Mouse (Mus musculus) midbrain, embryonic 15.5 days (tissue): ENCODE measurements around the gene Cox15. TPM values are rescaled to one million over a fixed set of nuclear protein-coding genes. Genes with fewer than 3 reads are reported as not detected.

Experiments used
- ATAC-seq: fragments of 200-750 bp; cut with Nextera tagmentation; replicated peaks from 2 replicates; pipeline ENCODE4 v1.8.0; 2017; ENCODE audit warnings: moderate TSS enrichment
- H3K27ac ChIP-seq: fragments of 300-500 bp; sonication (generic); 2 replicates; pipeline ENCODE4 v1.5.1; 2015; ENCODE audit warnings: mild to moderate bottlenecking, inconsistent platforms
- H3K27me3 ChIP-seq: fragments of 300-500 bp; sonication (generic); replicated peaks from 2 replicates; pipeline ENCODE4 v1.6.1; 2015; ENCODE audit warnings: inconsistent platforms
- H3K36me3 ChIP-seq: fragments of 300-500 bp; sonication (generic); replicated peaks from 2 replicates; pipeline ENCODE4 v1.6.1; 2015; ENCODE audit warnings: inconsistent platforms
- H3K4me1 ChIP-seq: fragments of 300-500 bp; sonication (generic); 2 replicates; pipeline ENCODE4 v1.6.1; 2015; ENCODE audit warnings: inconsistent platforms
- H3K4me2 ChIP-seq: fragments of 300-500 bp; sonication (generic); 2 replicates; pipeline ENCODE4 v1.6.1; 2015; ENCODE audit warnings: inconsistent platforms, mild to moderate bottlenecking, moderate library complexity
- H3K4me3 ChIP-seq: fragments of 300-500 bp; sonication (generic); 2 replicates; pipeline ENCODE4 v1.5.1; 2015; ENCODE audit warnings: mild to moderate bottlenecking, inconsistent platforms
- H3K9ac ChIP-seq: fragments of 300-500 bp; sonication (generic); 2 replicates; pipeline ENCODE4 v1.6.1; 2015; ENCODE audit warnings: mild to moderate bottlenecking, inconsistent platforms
- H3K9me3 ChIP-seq: fragments of 300-500 bp; sonication (generic); 2 replicates; pipeline ENCODE4 v1.6.1; 2016; ENCODE audit warnings: inconsistent platforms
- WGBS: fragments of 180-500 bp; shearing (Covaris S2); methylation state at CpG from one replicate; pipeline ENCODE4 v1.1.7; 2015; ENCODE audit warnings: mixed read lengths; 5-methylcytosine and 5-hydroxymethylcytosine counted together
- polyA plus RNA-seq: library from polyadenylated mRNA; unstranded; fragments of >200 nt; fragmentation: Nextera tagmentation; extraction: Ambion mirVana; gene quantifications from 2 replicates; pipeline ENCODE4 v1.2.1, GENCODE M21; 2015

Cox15 gene
- polyA plus RNA-seq, 1 experiment from 2014 or later, result 14.2 TPM

DNA sequence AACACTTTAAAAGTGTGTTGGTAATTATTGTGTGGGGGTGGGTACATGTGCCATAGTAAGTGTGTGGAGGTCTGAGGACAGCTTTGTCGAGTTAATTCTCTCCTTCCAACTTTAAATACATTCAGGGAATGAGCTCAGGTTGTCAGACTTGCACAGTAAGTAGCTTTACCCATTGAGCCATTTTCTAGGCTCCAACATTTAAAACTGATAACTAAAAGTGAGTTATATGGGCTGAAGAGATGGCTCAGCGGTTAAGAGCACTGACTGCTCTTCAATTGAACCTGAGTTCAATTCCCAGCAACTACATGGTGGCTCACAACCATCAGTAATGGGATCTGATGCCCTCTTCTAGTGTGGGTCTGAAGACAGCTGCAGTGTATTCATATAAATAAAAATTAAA, 1.4 kb upstream of the Cox15 start:
- no peak overlapping the region for H3K4me3 ChIP-seq
- H3K9ac ChIP-seq, result no peak overlapping the region
- 81% methylated on average over 2 of the region's 2 CpGs for WGBS
- peaks cover 3% of the 10 kb centered on the region; the same call in 1 of the 2 replicates for H3K36me3 ChIP-seq
- no peak overlapping the region for H3K27ac ChIP-seq
- ATAC-seq, result no peak
- no peak overlapping the region for H3K4me2 ChIP-seq
- H3K9me3 ChIP-seq, result no peaks in the 10 kb centered on the region
- peaks cover 17% of the 10 kb centered on the region for H3K4me1 ChIP-seq
- H3K27me3 ChIP-seq, result no peaks in the 10 kb centered on the region

DNA sequence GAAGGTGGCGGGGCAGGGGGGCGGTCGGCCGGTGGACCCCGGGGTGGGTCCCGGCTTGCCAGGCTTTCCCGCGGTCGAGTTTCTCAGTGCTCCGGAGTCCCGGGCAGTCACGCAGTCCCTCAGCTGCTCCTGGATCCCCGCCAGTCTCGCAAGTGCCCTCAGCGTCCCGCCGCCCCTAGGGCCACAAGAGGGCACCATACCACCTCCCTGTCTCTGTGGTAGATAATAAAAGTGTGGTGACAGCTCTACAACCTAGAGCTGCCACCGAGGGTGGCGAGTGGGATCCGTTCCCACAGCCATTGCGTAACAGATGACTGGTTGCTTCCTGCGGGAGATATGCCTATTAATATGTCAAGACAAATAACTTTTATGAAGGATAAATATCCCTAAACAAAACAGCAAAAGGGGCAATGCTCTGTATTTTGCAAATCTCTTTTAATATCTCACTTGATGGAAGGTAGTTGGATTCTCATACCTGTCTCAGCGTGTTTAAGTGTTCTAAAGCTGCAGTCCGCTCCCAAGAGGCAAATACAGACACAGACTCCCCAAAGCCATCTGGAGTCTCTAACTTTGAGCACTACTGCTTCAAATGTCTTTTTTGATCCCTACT, 531 bp upstream of the Cox15 start:
- WGBS, result under 1% methylated on average over 23 of the region's 24 CpGs

DNA sequence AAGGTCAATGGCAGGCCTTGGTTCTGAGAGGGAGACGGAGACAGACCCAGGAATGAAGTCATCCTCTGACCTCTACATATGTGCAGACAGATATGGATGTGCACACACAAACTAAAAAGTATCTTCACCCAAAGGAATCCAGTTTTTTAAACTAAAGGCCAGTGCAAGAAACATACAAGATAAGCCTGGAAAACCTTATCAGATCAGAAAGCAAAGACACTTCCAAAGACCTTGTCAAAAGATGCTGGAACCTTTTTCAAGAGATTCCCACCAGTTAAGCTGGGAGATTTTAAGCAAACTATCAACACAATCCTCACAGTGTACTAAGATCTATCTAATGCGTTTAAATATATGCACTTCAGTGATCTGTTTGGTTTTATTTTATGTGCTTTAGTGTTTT, 2.8 kb downstream of the Cox15 start:
- Histone ChIP-seq H3K36me3 (peaks cover 33% of the 10 kb centered on the region), H3K27me3 (no peaks in the 10 kb centered on the region), H3K4me3 (no peak overlapping the region), H3K9me3 (no peaks in the 10 kb centered on the region), H3K4me1 (peaks cover 17% of the 10 kb centered on the region), H3K27ac (no peak overlapping the region), H3K9ac (no peak overlapping the region), H3K4me2 (no peak overlapping the region)
- no peak for ATAC-seq
- 97% methylated on average over 2 of the region's 2 CpGs for WGBS

More for the DNA sequence above, 531 bp upstream of the Cox15 start:
- Histone ChIP-seq H3K36me3 (peaks cover 11% of the 10 kb centered on the region; the same call in 1 of the 2 replicates), H3K4me3 (peak overlapping the region; percentile 68), H3K4me2 (peak overlapping the region; percentile 65), H3K4me1 (peaks cover 17% of the 10 kb centered on the region), H3K27ac (peak overlapping the region; percentile 92), H3K9me3 (no peaks in the 10 kb centered on the region), H3K27me3 (no peaks in the 10 kb centered on the region), H3K9ac (peak overlapping the region; percentile 67)
- peak; percentile 89 for ATAC-seq

DNA sequence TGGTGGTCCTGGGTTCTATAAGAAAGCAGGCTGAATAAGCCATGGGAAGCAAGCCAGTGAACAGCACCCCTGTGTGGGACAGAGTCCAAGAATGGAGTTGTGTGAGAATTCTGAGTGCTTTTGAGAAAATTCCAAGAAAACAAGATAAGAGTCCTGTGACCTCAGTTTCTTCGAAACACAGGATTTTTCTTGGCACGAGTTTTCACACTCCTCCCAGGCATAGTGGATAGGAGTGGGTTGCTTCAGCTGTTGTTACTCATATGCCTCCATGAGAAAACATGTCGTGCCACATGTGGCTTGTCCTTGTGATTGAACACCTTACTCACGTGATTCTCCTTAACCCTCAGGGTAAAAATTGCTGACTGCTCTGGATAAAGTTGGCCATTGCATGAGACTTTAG, 4.9 kb downstream of the Cox15 start:
- 92% methylated on average over 4 of the region's 4 CpGs for WGBS
- ATAC-seq, result no peak
- Histone ChIP-seq H3K36me3 (peaks cover 42% of the 10 kb centered on the region), H3K27me3 (no peaks in the 10 kb centered on the region), H3K4me3 (no peak overlapping the region), H3K4me1 (peaks cover 13% of the 10 kb centered on the region; the same call in 1 of the 2 replicates), H3K27ac (no peak overlapping the region), H3K9ac (no peak overlapping the region), H3K4me2 (no peak overlapping the region), H3K9me3 (no peaks in the 10 kb centered on the region)

DNA sequence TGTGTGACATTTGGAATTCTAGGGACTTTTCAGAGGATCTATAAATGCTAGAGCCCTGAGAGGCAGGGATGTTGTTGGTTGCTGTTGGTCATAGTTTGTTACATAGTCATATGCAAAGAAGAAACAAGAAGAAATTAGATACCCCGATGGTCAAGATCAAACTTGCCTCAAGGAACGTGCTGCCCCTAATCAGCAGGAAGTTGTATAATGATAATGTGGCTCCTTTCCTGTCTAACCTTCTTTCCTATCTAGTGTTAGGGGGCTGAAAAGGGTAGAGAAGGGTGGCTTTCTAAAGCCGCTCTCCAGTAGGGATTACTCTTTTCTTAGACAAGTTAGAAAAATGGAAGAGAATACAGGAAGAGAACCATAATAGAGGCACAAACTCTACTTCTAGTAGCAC, 7.1 kb downstream of the Cox15 start:
- WGBS, result 96% methylated on average over 3 of the region's 3 CpGs
- H3K9ac ChIP-seq, result no peak overlapping the region
- H3K9me3 ChIP-seq, result no peaks in the 10 kb centered on the region
- ATAC-seq, result no peak
- H3K4me3 ChIP-seq, result no peak overlapping the region
- H3K4me2 ChIP-seq, result no peak overlapping the region
- no peak overlapping the region for H3K27ac ChIP-seq
- no peaks in the 10 kb centered on the region for H3K27me3 ChIP-seq
- no peaks in the 10 kb centered on the region for H3K4me1 ChIP-seq
- peaks cover 42% of the 10 kb centered on the region for H3K36me3 ChIP-seq

DNA sequence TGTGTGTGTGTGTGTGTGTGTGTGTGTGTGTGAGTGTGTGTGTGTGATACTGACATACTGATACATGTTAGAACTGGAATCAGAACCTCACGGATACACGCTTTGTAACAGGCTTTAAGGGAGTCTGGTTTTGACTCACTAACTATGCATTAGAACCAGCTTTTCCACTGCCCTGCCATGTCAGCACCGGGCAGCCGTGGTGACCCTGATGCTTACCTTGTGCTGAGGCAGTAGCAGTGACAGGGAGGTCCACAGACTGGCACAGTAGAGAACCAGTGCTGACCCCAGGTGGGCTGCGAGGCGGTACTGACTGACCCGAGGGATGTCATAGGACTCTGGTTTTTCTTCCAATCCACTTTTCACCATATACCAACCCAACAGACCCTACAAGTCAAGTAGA, 9.4 kb downstream of the Cox15 start:
- H3K27me3 ChIP-seq, result no peaks in the 10 kb centered on the region
- H3K9ac ChIP-seq, result no peak overlapping the region
- H3K27ac ChIP-seq, result no peak overlapping the region
- no peaks in the 10 kb centered on the region for H3K9me3 ChIP-seq
- no peaks in the 10 kb centered on the region for H3K4me1 ChIP-seq
- no peak overlapping the region for H3K4me2 ChIP-seq
- no peak overlapping the region for H3K4me3 ChIP-seq
- ATAC-seq, result no peak
- peaks cover 38% of the 10 kb centered on the region for H3K36me3 ChIP-seq
- WGBS, result 97% methylated on average over 7 of the region's 7 CpGs

DNA sequence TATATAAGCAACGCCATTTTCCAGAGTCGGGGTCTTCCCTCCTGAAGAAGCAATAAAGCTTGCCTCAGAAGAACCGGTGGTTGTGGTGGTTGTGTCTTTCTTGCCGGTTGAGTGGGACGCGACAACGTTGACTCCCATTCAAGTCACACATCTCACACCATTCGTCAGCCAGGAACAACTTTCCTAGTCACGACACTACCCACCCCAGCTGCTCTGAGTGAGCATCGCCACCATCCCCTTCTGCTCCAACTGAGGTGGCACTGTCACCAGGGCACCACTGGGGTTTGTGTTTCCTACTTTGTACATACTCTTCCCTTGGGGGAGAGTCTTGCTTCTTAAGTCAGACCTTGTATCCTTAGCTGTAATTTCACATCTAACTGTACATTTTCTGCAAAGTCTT, 14.4 kb downstream of the Cox15 start:
- 97% methylated on average over 10 of the region's 10 CpGs for WGBS
- H3K27ac ChIP-seq, result no peak overlapping the region
- peaks cover 45% of the 10 kb centered on the region for H3K36me3 ChIP-seq
- no peak overlapping the region for H3K9ac ChIP-seq
- H3K4me3 ChIP-seq, result no peak overlapping the region
- ATAC-seq, result no peak
- no peak overlapping the region for H3K4me2 ChIP-seq
- no peaks in the 10 kb centered on the region for H3K27me3 ChIP-seq
- H3K9me3 ChIP-seq, result no peaks in the 10 kb centered on the region
- H3K4me1 ChIP-seq, result no peaks in the 10 kb centered on the region

DNA sequence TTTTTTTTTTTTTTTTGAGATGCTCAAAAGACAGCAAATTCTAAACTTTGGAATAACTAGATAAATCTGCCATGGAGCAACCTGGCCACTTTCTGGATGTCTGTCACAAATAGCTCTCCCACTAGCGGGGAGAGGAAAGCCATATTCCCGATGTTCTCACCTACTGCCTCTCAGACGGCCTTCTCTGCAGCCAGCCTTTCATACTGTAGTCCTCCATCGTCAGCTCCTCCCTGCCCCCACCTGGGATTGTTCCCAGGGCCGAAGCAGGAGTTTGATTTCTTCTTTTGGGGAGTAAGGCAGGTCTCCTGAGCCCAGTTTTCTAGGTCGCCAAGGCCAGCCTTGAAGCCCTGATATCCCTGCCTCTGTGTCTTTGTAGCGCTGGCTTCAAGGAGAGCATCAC, 21.6 kb downstream of the Cox15 start:
- 66% methylated on average over 7 of the region's 7 CpGs for whole genome bisulfite sequencing
- H3K4me2 ChIP-seq, result no peak overlapping the region
- no peaks in the 10 kb centered on the region for H3K27me3 ChIP-seq
- no peaks in the 10 kb centered on the region for H3K4me1 ChIP-seq
- no peak overlapping the region for H3K9ac ChIP-seq
- H3K36me3 ChIP-seq, result peaks cover 41% of the 10 kb centered on the region
- H3K9me3 ChIP-seq, result no peaks in the 10 kb centered on the region
- H3K27ac ChIP-seq, result no peak overlapping the region
- ATAC-seq, result no peak
- H3K4me3 ChIP-seq, result no peak overlapping the region

DNA sequence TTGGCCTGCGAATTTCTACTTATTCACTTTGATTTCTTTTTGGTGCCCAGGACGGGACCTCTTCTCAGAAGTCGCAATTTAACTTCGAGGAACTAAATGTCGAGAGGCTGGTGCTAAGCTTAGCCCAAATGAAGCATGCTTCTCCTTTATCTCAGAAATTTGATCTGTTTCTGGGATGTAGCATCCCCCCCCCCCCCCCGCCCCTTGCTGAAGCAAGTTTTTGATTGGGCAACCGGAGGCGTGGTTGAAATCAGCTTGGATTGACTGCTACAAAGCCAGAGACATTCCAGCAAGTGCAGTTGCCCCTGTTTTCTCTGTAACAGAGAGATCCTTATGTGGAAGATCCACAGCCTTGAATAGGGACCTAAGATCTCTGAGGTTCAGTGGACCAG, 22.8 kb downstream of the Cox15 start:
- peak overlapping the region; percentile 20; the same call in 1 of the 2 replicates for H3K9ac ChIP-seq
- WGBS, result 25% methylated on average over 8 of the region's 8 CpGs
- peak overlapping the region; percentile 36 for H3K4me2 ChIP-seq
- H3K9me3 ChIP-seq, result no peaks in the 10 kb centered on the region
- no peaks in the 10 kb centered on the region for H3K4me1 ChIP-seq
- no peak for ATAC-seq
- H3K36me3 ChIP-seq, result peaks cover 42% of the 10 kb centered on the region; the same call in 1 of the 2 replicates
- no peaks in the 10 kb centered on the region for H3K27me3 ChIP-seq
- H3K4me3 ChIP-seq, result peak overlapping the region; percentile 23
- no peak overlapping the region for H3K27ac ChIP-seq

DNA sequence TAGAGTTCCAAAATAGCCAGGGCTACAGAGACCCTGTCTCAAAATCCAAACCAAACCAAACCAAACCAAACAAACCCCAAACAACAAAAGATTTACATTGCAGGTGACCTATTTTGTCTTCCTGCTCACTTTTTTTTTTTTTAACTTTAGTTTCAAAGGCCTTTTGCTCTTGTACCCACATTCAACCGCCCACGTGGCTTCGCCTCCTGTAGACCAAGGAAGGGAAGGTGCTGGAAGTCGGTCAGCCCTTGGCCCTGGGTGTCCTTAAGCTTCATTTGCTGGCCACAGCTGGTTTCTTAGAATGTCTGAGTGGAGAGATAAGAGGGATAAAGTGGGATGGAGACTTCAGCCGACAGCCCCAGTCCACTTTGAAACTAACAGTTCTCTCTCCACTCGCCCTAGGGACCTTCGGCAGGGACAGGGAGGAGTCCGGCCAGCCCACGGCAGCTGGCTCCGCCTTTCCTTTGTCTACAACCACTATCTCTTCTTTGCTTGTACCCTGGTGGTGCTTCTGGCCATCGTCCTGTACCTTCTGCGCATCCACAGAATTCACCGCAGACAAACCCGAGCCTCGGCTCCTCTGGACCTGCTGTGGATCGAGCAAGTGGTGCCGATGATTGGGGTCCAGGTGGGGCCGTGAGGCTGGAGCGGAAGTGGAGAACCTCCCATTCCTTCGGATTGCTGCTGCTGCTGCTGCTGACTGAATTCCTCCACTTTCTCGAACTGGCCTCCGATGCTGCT, 23.3 kb downstream of the Cox15 start:
- ATAC-seq, result no peak
- Histone ChIP-seq H3K9me3 (no peaks in the 10 kb centered on the region), H3K4me2 (peak overlapping the region; percentile 36), H3K4me3 (peak overlapping the region; percentile 23), H3K27ac (no peak overlapping the region), H3K9ac (peak overlapping the region; percentile 20; the same call in 1 of the 2 replicates), H3K36me3 (peaks cover 39% of the 10 kb centered on the region; the same call in 1 of the 2 replicates), H3K27me3 (no peaks in the 10 kb centered on the region), H3K4me1 (no peaks in the 10 kb centered on the region)
- WGBS, result 38% methylated on average over 22 of the region's 22 CpGs

DNA sequence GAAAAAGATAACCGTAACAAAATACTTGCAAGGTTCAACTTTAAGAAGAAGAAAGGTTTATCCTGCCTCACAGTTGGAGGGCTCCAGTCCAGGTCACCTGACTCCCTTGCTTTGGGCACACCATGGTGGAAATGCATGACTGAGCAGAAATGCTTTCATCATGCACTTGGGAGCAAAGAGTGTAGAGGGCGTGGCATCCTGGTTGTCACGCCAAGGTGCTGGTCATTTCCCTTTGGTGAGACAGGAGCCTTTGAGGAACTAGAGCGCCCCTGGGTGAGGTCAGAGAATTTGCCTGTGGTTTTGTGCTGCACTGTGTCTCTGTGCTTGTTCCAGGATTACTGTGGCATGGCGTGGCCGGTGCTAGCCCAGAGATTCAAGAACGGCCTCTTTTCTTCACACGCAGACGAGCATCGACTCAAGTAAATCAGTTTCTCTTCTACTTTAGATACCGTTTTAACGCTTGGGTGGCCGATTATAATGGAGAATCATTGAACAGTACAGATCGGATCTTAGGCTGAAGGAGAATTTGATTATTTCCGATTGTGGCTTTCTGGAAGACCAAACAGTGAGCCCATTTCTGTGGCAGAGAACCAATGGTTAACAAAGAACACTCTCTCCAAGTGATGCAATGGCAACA, 26.2 kb downstream of the Cox15 start:
- H3K9me3 ChIP-seq, result no peaks in the 10 kb centered on the region
- 77% methylated on average over 15 of the region's 15 CpGs for WGBS
- H3K27me3 ChIP-seq, result no peaks in the 10 kb centered on the region
- H3K4me2 ChIP-seq, result no peak overlapping the region
- peaks cover 38% of the 10 kb centered on the region; the same call in 1 of the 2 replicates for H3K36me3 ChIP-seq
- no peak overlapping the region for H3K9ac ChIP-seq
- no peaks in the 10 kb centered on the region for H3K4me1 ChIP-seq
- H3K27ac ChIP-seq, result no peak overlapping the region
- ATAC-seq, result no peak
- no peak overlapping the region for H3K4me3 ChIP-seq

DNA sequence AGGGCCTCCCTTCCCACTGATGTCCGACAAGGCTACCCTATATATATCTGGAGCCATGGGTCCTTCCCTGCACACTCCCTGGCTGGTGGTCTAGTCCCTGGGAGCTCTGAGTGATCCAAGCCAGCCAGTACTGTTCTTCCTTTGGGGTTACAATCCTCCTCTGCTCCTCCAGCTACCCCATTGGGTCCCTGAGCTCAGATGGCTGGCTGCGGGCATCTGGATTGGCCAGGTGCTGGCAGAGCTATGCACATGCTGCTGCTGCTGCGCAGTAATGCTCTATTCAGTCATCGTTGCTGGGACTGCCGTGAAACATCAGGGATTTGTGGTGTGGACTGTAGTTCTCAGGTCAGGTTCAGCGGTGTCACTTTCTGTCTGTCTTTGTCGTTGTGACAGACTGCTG, 28.0 kb downstream of the Cox15 start:
- no peak overlapping the region for H3K9ac ChIP-seq
- H3K27me3 ChIP-seq, result no peaks in the 10 kb centered on the region
- no peaks in the 10 kb centered on the region for H3K4me1 ChIP-seq
- no peak for ATAC-seq
- no peaks in the 10 kb centered on the region for H3K9me3 ChIP-seq
- peaks cover 38% of the 10 kb centered on the region; the same call in 1 of the 2 replicates for H3K36me3 ChIP-seq
- no peak overlapping the region for H3K27ac ChIP-seq
- H3K4me3 ChIP-seq, result no peak overlapping the region
- 91% methylated on average over 7 of the region's 7 CpGs for WGBS
- no peak overlapping the region for H3K4me2 ChIP-seq
